Mouse (Mus musculus) intestine, embryonic 15.5 days (tissue): Measurements from ENCODE around the gene Hs6st1. TPM values are rescaled to one million over a fixed set of nuclear protein-coding genes. Genes with fewer than 3 reads are reported as not detected.
A peak's percentile ranks its signal among the peaks of the same experiment; 100 is the strongest.

Source experiments
- ATAC-seq: fragments of 200-750 bp; cut with Nextera tagmentation; 2 replicates; pipeline ENCODE4 v1.8.0; 2017; ENCODE audit warnings: moderate TSS enrichment, moderate library complexity
- H3K27ac ChIP-seq: fragments of 300-500 bp; sonication (generic); 2 replicates; pipeline ENCODE4 v1.5.1; 2015; ENCODE audit warnings: mild to moderate bottlenecking, inconsistent platforms
- H3K27me3 ChIP-seq: fragments of 300-500 bp; sonication (generic); replicated peaks from 2 replicates; pipeline ENCODE4 v1.6.1; 2015; ENCODE audit warnings: inconsistent platforms
- H3K36me3 ChIP-seq: fragments of 300-500 bp; sonication (generic); 2 replicates; pipeline ENCODE4 v1.6.1; 2015; ENCODE audit warnings: inconsistent platforms
- H3K4me1 ChIP-seq: fragments of 300-500 bp; sonication (generic); replicated peaks from 2 replicates; pipeline ENCODE4 v1.6.1; 2015; ENCODE audit warnings: inconsistent platforms
- H3K4me2 ChIP-seq: fragments of 300-500 bp; sonication (generic); replicated peaks from 2 replicates; pipeline ENCODE4 v1.6.1; 2015; ENCODE audit warnings: mild to moderate bottlenecking, inconsistent platforms
- H3K4me3 ChIP-seq: fragments of 300-500 bp; sonication (generic); replicated peaks from 2 replicates; pipeline ENCODE4 v1.5.1; 2015; ENCODE audit warnings: inconsistent platforms
- H3K9ac ChIP-seq: fragments of 300-500 bp; sonication (generic); 2 replicates; pipeline ENCODE4 v1.6.1; 2015; ENCODE audit warnings: inconsistent platforms
- H3K9me3 ChIP-seq: fragments of 300-500 bp; sonication (generic); 2 replicates; pipeline ENCODE4 v1.6.1; 2016; ENCODE audit warnings: inconsistent platforms
- WGBS: fragments of 180-500 bp; shearing (Covaris S2); methylation state at CpG from one replicate; pipeline ENCODE4 v1.1.7; 2015; 5-methylcytosine and 5-hydroxymethylcytosine counted together
- polyA plus RNA-seq: library from polyadenylated mRNA; unstranded; fragments of >200 nt; fragmentation: Nextera tagmentation; extraction: Ambion mirVana; gene quantifications from 2 replicates; pipeline ENCODE4 v1.2.1, GENCODE M21; 2015

Gene Hs6st1
- polyA plus RNA-seq, 1 experiment from 2014 or later, result 10.6 TPM

DNA sequence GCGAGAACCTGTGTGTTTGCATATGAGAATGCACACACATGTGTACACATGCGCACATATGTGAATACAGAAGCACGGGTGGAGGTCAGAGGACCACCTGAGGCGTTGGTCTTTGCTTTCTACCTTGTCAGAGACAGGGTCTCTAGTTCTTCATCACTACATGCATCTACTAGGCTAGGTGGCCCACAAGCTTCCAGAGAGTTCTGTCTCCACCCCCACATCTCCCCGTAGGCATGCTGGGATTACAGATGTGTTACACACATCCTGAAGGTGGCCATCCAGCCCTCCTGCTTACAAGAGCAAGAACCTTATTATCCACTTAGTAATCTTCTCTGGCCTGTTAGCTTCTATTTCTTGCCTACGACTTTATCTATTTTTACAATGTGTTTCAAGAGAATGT lies 8.8 kb upstream of the Hs6st1 start:
- Histone ChIP-seq H3K36me3 (no peaks in the 10 kb centered on the region), H3K4me2 (no peak overlapping the region), H3K4me3 (no peak overlapping the region), H3K27ac (no peak overlapping the region), H3K27me3 (no peaks in the 10 kb centered on the region), H3K4me1 (peaks cover 4% of the 10 kb centered on the region; the same call in 1 of the 2 replicates), H3K9ac (no peak overlapping the region), H3K9me3 (no peaks in the 10 kb centered on the region)
- 86% methylated on average over 6 of the region's 6 CpGs for WGBS
- ATAC-seq, result no peak

DNA sequence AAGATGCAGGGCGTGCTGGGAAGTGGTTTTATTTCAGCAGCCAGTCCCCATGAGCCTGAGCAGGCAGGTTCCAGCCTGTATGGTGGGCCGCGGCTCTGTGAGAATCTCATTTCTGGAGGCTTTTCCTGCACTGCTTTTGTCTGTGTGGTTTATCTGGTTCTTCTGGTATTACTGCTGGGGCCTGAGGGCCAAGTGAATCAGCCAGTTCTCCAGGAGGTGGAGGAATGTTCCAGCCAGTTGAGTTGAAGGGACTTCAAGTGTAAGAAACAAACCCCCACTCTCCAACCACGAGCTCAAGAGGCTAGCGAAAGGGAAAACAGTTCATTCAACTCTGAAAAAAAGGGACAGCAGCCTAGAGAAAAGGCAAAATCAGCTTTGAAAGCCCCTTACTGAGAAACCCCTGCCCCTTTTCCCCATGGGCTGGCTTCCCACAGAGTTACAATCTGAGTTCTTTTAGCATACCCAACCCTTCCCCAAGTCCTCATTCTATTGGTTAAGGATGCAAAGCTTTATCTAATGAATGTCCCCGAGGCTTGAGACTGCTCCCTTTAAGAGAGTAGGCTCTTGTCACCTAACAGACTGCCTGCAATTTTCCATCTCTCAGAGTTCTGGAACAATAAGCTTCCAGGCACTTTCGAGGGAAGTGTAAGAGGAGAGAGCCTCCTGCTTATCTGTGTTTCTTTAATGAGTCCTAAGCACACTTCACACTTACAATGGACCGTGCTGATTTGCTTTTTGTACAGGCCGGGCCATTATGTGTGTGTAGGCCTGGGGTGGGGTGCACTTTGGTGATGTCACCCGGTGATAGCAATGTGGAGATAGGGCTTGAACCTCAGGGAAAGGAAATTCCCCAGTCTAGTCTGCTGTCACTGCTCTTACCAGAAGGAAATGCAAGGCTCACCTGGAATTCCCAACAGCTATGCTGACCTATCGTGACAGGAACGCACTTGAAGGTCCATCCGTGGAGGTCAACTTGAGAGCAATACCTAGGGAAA lies 7.9 kb upstream of the Hs6st1 start:
- no peaks in the 10 kb centered on the region for H3K36me3 ChIP-seq
- H3K27ac ChIP-seq, result no peak overlapping the region
- no peaks in the 10 kb centered on the region for H3K9me3 ChIP-seq
- peaks cover 9% of the 10 kb centered on the region for H3K4me1 ChIP-seq
- no peak overlapping the region for H3K9ac ChIP-seq
- no peaks in the 10 kb centered on the region for H3K27me3 ChIP-seq
- 50% methylated on average over 13 of the region's 13 CpGs for WGBS
- H3K4me2 ChIP-seq, result no peak overlapping the region
- no peak overlapping the region for H3K4me3 ChIP-seq
- no peak for ATAC-seq

DNA sequence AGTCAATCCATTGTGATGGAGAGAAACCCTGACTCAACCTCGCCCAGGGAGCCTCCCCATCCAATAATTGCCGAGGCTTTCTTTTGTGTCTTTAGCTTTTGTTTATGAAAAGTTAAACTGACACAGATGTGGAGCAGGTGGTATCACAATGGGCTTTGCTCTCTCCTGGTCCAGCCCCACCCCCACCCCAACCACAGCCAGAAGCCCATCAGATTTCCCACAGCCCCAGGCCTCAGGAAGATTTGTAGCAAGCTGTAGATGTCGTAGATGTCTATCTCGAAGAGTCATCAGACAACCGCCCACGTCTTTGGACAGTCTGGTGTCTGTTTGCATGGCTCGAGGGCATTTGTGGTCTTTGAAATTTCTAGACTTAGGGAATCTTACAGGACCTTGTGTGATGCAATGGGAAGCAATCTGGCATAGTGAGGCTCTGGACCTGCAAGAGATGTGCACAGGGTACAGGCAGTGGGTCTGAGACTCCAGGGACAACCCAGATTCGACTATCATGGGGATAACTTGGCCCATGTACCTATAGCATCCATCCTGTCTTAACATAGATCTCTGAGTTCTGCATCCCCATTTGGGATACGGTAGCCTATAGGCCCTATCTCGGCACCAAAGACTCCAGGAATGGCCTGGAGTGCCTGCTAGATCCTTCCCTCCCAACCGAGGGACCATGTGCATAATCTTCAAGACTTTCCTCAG lies 6.8 kb upstream of the Hs6st1 start:
- no peaks in the 10 kb centered on the region for H3K36me3 ChIP-seq
- H3K27ac ChIP-seq, result no peak overlapping the region
- H3K9me3 ChIP-seq, result no peaks in the 10 kb centered on the region
- ATAC-seq, result no peak
- no peak overlapping the region for H3K9ac ChIP-seq
- H3K4me3 ChIP-seq, result no peak overlapping the region
- peaks cover 9% of the 10 kb centered on the region for H3K4me1 ChIP-seq
- no peak overlapping the region for H3K4me2 ChIP-seq
- no peaks in the 10 kb centered on the region for H3K27me3 ChIP-seq
- WGBS, result 80% methylated on average over 11 of the region's 11 CpGs

DNA sequence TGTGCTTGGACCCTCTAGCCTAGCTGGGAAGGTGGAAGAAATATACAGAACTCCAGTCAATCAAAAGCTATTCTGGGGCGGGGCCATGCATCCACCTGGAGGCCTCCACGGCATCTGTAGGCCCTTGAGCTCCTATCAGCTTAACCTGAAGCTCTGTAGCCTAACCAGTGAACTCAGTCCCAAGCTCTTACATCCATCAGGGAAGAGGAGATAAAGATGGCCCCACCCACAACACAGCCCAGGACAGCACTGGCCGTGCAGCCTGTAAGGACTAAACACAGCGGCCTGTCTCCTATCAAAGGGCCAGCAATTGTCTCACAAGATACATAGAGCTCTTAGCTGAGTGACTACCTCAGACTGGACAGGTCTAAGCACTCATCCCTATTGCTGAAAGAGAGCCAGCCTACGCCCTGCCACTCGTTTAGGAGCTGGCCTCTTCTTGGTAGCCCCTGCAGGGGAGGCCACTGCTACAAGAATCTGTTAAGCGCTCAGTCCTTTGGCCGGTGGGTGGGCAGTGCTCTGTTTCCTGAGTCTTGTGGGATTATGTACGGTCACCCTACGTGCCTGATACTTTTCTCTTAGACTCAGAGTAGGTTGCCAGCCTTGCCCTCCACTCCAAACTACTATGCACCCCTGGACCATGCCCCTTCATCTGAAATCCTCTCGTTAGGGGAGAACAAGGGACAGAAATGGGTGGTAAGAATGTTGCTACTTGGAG lies 6.0 kb upstream of the Hs6st1 start:
- Histone ChIP-seq H3K4me3 (no peak overlapping the region), H3K27ac (no peak overlapping the region), H3K4me2 (no peak overlapping the region), H3K9me3 (no peaks in the 10 kb centered on the region), H3K9ac (no peak overlapping the region), H3K27me3 (no peaks in the 10 kb centered on the region), H3K4me1 (peaks cover 9% of the 10 kb centered on the region), H3K36me3 (no peaks in the 10 kb centered on the region)
- 86% methylated on average over 11 of the region's 11 CpGs for WGBS
- no peak for ATAC-seq

DNA sequence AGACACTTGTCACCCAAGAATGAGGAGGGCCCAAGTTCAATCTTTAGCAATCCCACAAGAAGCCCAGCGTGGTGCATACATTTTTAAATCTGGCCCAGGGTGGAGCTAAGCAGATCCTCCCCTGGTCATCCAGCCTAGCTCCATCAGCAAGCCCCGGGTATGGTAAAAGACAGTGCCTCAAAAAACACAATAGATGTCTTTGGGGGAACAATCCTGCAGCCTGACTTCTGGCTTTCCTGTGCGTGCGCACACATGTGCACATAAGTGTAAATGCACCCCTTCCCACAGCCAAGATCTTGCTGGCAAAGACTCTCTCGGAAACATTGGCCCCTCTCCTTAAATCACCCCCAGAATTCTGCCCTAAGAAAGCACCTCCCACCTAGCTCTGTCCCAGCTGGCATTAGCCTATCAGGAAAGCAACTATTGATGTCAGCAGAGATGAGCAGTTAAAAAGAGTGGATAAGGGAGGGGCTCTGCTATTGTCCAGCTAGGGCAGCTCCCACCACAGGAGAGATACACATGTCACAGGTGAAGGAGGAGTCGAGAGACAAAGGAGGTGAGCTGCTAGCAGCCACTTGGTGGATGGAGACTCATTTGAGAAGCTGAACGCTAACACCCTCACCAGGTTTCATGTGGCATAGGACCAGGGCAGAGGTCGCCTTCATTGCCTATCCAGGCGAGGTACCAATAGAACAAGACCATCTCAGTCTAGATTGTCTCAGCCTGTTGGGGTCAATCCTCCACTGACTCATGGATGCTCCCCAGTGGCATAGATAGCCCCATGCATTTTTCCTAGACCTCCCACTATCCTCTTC lies 5.2 kb upstream of the Hs6st1 start:
- Histone ChIP-seq H3K4me1 (peaks cover 14% of the 10 kb centered on the region), H3K27ac (no peak overlapping the region), H3K36me3 (no peaks in the 10 kb centered on the region), H3K9ac (no peak overlapping the region), H3K4me3 (no peak overlapping the region), H3K4me2 (no peak overlapping the region), H3K27me3 (no peaks in the 10 kb centered on the region), H3K9me3 (no peaks in the 10 kb centered on the region)
- WGBS, result 76% methylated on average over 9 of the region's 9 CpGs
- ATAC-seq, result no peak

DNA sequence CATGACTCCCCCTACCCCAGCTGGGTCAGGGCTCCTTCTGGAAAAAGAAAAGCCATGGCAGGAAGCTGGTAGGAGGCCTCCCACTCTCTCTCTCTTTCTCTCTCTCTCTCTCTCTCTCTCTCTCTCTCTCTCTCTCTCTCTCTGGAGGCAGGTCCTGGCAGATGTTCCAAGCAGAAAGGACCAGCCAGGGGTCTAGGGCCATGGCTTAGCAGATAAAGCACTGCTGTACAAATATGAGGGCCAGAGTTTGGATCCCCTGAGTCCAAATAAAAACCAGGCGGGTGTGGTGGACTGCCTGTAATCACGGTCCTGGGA lies 4.6 kb upstream of the Hs6st1 start:
- Histone ChIP-seq H3K27me3 (no peaks in the 10 kb centered on the region), H3K27ac (no peak overlapping the region), H3K9me3 (no peaks in the 10 kb centered on the region), H3K4me2 (no peak overlapping the region), H3K4me3 (no peak overlapping the region), H3K9ac (no peak overlapping the region), H3K36me3 (no peaks in the 10 kb centered on the region), H3K4me1 (peaks cover 14% of the 10 kb centered on the region)
- ATAC-seq, result no peak
- 82% methylated on average over 2 of the region's 2 CpGs for WGBS

DNA sequence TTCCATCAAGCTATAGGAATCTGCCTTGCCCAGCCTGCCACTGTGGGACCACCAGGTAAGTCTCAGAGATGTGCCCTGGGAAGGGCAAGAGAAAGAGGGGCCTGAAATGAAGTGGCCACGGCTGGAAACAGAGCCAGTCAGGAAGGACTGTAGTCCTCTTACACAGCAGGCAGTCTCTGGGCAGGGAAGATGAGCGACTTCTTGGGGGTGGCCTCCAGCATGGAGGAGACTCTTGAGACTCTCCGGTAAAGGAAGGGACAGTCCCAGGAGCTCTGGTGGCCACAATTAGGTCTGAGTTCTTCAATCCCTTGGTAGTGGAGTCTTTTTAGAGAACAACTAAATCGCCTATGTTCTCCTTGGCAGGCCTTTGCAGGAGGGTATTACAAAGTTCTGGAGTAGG lies 4.0 kb upstream of the Hs6st1 start:
- no peaks in the 10 kb centered on the region for H3K9me3 ChIP-seq

DNA sequence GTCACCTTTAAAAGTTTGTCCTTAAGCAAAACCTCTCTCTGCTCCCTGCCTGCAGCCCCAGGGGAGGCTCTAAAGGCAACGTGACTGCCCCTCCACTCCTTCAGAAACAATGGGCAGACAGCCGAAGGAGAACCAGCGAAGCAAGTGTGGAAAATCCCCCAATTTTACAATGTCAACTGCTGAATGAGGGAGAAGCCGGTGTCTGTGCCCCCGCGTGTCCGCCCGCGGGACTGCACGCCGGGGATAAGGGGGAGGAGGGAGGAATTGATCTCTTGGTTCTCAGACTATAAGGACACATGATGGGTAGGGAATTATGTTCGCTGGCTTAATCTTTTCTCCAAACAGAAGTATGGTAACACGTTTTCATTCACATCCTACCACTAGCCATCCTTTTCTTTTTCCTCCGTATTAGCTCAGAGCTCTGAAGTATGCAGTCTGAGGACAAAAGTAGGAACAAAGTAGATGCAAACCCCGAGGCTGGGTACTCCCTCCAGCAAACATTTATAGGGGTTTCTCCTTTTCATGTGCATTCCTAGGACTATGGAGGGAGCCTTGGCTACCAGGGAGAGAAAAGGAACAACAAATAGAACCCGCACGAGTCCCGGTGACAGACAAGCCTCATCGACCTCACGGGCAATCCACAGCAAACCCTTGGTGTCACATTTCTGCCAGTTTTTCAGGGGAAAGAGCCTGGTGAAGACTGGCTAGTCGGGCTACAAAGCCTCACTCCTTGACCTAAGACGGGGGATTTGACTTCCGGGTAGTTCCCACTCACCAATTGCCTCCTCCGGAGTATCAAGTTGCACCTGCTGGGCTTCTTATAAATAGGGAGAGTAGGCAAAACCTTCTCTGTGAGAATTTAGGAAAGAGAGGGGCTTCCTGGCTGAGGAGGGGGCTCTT lies 3.1 kb upstream of the Hs6st1 start:
- ATAC-seq, result peak; percentile 57
- Histone ChIP-seq H3K4me3 (peak overlapping the region; percentile 16), H3K4me2 (peak overlapping the region; percentile 64), H3K4me1 (peaks cover 26% of the 10 kb centered on the region), H3K36me3 (no peaks in the 10 kb centered on the region), H3K9me3 (no peaks in the 10 kb centered on the region), H3K27ac (0 out of 2 replicates have a peak overlapping the region, but pooled peaks have one; percentile 27), H3K9ac (no peak overlapping the region), H3K27me3 (no peaks in the 10 kb centered on the region)
- under 1% methylated on average over 24 of the region's 24 CpGs for WGBS

More for the DNA sequence above, 4.0 kb upstream of the Hs6st1 start:
- Histone ChIP-seq H3K36me3 (no peaks in the 10 kb centered on the region), H3K4me2 (peak overlapping the region; percentile 64), H3K27me3 (no peaks in the 10 kb centered on the region), H3K4me1 (peaks cover 18% of the 10 kb centered on the region), H3K9ac (no peak overlapping the region), H3K27ac (no peak overlapping the region), H3K4me3 (no peak overlapping the region)
- ATAC-seq, result no peak
- 62% methylated on average over 4 of the region's 4 CpGs for whole genome bisulfite sequencing

DNA sequence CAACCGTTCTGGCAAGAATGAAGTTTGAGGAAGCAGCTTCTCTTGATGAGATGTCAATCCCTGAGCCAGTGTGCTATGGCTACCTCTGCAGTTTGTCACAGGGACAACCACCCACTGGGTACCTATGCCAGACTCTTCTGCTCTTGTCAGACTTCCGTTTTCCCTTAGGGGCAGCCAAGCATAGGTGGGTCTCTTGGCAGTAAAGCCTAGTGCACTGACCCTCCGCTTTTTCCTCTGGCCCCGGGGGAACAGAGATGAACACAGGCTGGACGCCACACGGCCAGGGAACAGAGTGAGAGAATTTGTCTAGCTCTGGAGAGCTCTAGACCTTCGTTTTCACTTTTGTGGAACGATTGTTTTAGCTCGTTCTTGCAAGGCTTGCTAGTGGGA lies 2.4 kb upstream of the Hs6st1 start:
- Histone ChIP-seq H3K9me3 (no peaks in the 10 kb centered on the region), H3K4me2 (peak overlapping the region; percentile 64), H3K4me1 (peaks cover 32% of the 10 kb centered on the region), H3K9ac (no peak overlapping the region), H3K27me3 (no peaks in the 10 kb centered on the region), H3K36me3 (no peaks in the 10 kb centered on the region), H3K27ac (no peak overlapping the region), H3K4me3 (no peak overlapping the region)
- no peak for ATAC-seq
- 69% methylated on average over 9 of the region's 9 CpGs for WGBS

DNA sequence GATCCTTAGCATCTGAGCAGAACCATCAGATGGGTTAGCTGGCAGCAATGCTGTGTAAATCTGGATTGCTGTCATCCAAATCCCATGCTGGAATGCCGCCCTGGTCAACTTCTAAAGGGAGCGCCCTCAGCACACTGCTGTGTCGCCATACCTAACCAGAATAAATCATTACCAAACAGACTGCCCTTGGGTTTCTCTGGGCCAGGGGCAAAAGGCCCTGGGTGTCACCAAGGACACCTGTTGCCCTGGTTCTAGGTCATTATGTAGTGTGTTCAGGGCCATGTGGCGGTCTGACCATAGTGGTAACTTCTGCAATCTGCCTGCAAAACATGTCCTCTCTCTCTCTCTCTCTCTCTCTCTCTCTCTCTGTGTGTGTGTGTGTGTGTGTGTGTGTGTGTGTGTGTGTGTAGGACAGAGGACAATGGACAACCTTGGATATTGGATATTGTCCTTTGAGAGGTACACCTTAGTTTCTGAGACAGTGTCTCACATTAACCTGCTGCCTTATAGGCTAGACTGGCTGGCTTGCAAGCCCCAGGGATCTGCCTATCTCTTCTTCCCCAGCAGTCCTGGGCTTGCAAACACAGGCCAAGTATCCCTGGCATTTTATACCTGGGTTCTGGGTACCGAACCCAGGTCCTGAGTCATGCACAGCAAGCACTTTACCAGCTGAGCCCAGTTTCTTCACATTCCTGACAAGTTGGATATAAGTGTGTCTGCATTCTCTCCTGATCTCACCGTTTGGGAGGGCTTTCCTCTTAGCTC lies 1.8 kb upstream of the Hs6st1 start:
- peaks cover 37% of the 10 kb centered on the region for H3K4me1 ChIP-seq
- H3K9ac ChIP-seq, result no peak overlapping the region
- H3K27ac ChIP-seq, result no peak overlapping the region
- ATAC-seq, result no peak
- H3K9me3 ChIP-seq, result no peaks in the 10 kb centered on the region
- no peak overlapping the region for H3K4me2 ChIP-seq
- H3K4me3 ChIP-seq, result no peak overlapping the region
- no peaks in the 10 kb centered on the region for H3K27me3 ChIP-seq
- WGBS, result 86% methylated on average over 6 of the region's 6 CpGs
- no peaks in the 10 kb centered on the region for H3K36me3 ChIP-seq
